Mouse (Mus musculus) MEL (cell line): ENCODE results near the gene Mrap.

Experiments used
- BHLHE40 ChIP-seq: IDR thresholded peaks from 2 replicates; pipeline ENCODE4 v1.6.1; 2012; ENCODE audit warnings: low read depth, mild to moderate bottlenecking, inconsistent platforms, low read length, improper control_type of control experiment, borderline replicate concordance
- CHD2 ChIP-seq: IDR thresholded peaks from 2 replicates; pipeline ENCODE4 v1.6.1; 2011; ENCODE audit warnings: low read length, improper control_type of control experiment
- CTCF ChIP-seq, 3 experiments: IDR thresholded peaks in 2 of 3; conservative IDR thresholded peaks in 1 of 3; 2 replicates each; pipeline ENCODE4 v1.5.1; 2011 to 2012; ENCODE audit warnings: low read length in 3 of 3, low read depth in 2 of 3, mild to moderate bottlenecking in 2 of 3, improper control_type of control experiment in 1 of 3, inconsistent platforms in 1 of 3, mixed read lengths in 1 of 3, moderate library complexity in 1 of 3; ENCODE audit not compliant: control insufficient read depth in 1 of 3, insufficient read depth in 1 of 3, poor library complexity in 1 of 3, severe bottlenecking in 1 of 3
- E2F4 ChIP-seq: IDR thresholded peaks from 2 replicates; pipeline ENCODE4 v1.6.1; 2011; ENCODE audit warnings: low read depth, low read length, improper control_type of control experiment, borderline replicate concordance
- EP300 ChIP-seq, 2 experiments: IDR thresholded peaks; 2 replicates each; pipeline ENCODE4 v1.6.1; 2011; ENCODE audit warnings: improper control_type of control experiment in 2 of 2, low read length in 2 of 2, low read depth in 1 of 2, mild to moderate bottlenecking in 1 of 2
- GATA1 ChIP-seq: IDR thresholded peaks from 2 replicates; pipeline ENCODE4 v1.6.1; 2011; ENCODE audit warnings: low read depth, low read length, improper control_type of control experiment
- MYB ChIP-seq: IDR thresholded peaks from 2 replicates; pipeline ENCODE4 v1.6.1; 2011; ENCODE audit warnings: mild to moderate bottlenecking, low read depth, low read length, improper control_type of control experiment
- POLR2A ChIP-seq, 2 experiments: IDR thresholded peaks; 2 replicates each; pipeline ENCODE4 v1.6.1; 2011 to 2012; ENCODE audit warnings: low read length in 2 of 2, mild to moderate bottlenecking in 2 of 2, control low read depth in 1 of 2, improper control_type of control experiment in 1 of 2, low read depth in 1 of 2, moderate library complexity in 1 of 2; ENCODE audit not compliant: control insufficient read depth in 1 of 2, insufficient read depth in 1 of 2, poor library complexity in 1 of 2
- TAL1 ChIP-seq: IDR thresholded peaks from 2 replicates; pipeline ENCODE4 v1.6.1; 2012; ENCODE audit warnings: mild to moderate bottlenecking, inconsistent platforms, low read length, moderate library complexity, mixed read lengths
- USF2 ChIP-seq, 2 experiments: IDR thresholded peaks; 2 replicates each; pipeline ENCODE4 v1.6.1; 2011 to 2012; ENCODE audit warnings: improper control_type of control experiment in 2 of 2, low read length in 2 of 2, borderline replicate concordance in 1 of 2, inconsistent platforms in 1 of 2, low read depth in 1 of 2, mild to moderate bottlenecking in 1 of 2; ENCODE audit not compliant: insufficient read depth in 1 of 2
- ZKSCAN1 ChIP-seq: IDR thresholded peaks from 2 replicates; pipeline ENCODE4 v1.6.1; 2012; ENCODE audit warnings: low read depth, mild to moderate bottlenecking, inconsistent platforms, low read length, improper control_type of control experiment, moderate library complexity
- ZMIZ1 ChIP-seq: IDR thresholded peaks from 2 replicates; pipeline ENCODE4 v1.6.1; 2012; ENCODE audit warnings: low read depth, mild to moderate bottlenecking, inconsistent platforms, low read length, improper control_type of control experiment, moderate library complexity

DNA sequence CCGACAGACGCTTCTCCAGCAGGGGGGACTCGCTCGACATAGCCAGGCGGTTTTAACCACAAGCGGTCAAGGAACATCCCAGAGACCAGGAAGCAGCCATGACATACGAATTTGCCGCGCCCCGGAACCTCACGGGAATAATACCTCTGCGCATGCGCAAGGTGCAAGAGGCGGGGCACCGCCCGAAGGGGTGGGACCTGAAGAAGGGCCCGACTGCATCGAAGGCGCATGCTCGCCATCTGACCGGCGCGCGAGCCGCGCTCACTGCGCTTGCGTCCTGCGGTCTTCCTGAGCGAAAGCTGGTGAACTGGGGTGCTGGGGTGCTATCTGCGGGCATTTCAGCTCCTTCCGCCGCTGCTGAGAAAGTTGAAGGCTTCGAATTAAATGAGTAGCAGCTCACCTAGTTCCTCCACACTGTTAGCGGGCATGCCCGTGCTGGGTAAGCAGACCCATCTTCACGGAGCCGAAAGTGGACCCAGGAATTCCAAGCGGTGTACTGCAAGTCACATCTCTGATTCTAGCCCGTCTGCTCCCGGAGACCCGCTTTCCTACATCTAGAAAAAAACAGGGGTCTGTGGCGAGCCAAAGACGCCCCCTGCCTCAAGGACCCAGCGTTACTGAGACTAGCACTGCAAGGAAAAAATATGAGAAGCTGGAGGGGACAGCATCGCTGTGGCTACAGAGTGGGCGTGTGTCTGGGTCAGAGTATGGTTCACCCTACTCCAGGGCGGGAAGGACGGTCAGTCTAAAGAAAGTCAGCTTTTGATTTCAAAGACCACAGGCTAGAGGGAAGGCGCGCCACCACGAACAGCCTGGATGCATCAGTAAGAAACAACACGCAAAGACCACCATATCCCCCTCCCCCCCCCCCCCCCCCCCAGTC lies 10.5 kb upstream of the Mrap start, which contains the start of gene Mis18a:
- TF ChIP-seq EP300 (IDR thresholded peaks at IDR 0.05; ENCODE audit: low read depth in 1 of 2, low read length in 2 of 2), result no peak
- no peak for TF ChIP-seq GATA1
- no peak for TF ChIP-seq CTCF (IDR thresholded peaks at IDR 0.05 in 2 of 3, conservative IDR thresholded peaks at IDR 0.05 in 1 of 3; ENCODE audit: control insufficient read depth in 1 of 3, insufficient read depth in 1 of 3, low read depth in 2 of 3, low read length in 3 of 3, poor library complexity in 1 of 3, severe bottlenecking in 1 of 3)
- TF ChIP-seq E2F4, result peak; percentile 88; the same call in 1 of the 2 replicates
- TF ChIP-seq TAL1, result no peak
- TF ChIP-seq USF2 (IDR thresholded peaks at IDR 0.05; ENCODE audit: borderline replicate concordance in 1 of 2, insufficient read depth in 1 of 2, low read depth in 1 of 2, low read length in 2 of 2), result no peak
- TF ChIP-seq BHLHE40, result no peak
- TF ChIP-seq POLR2A (IDR thresholded peaks at IDR 0.05; ENCODE audit: control insufficient read depth in 1 of 2, insufficient read depth in 1 of 2, low read depth in 1 of 2, low read length in 2 of 2, poor library complexity in 1 of 2), result peak; percentile 92 to 98
- TF ChIP-seq ZMIZ1, result 0 out of 2 replicates have a peak, but pooled peaks have one; percentile 91
- no peak for TF ChIP-seq ZKSCAN1
- TF ChIP-seq MYB, result no peak
- no peak for TF ChIP-seq CHD2
